Mouse (Mus musculus): ENCODE data around the gene C1qbp. TPM values are rescaled to one million over a fixed set of nuclear protein-coding genes. Genes with fewer than 3 reads are reported as not detected.

The C1qbp gene
- total RNA-seq, 2 experiments from 2014 or later = 195 to 219 TPM

Other genes starting within 250 kb of the C1qbp start
- gene Zfp3, start 218.8 kb downstream of the C1qbp start, total RNA-seq (2021) = 1 to 10 TPM; 9.2 to 9.5 TPM
- gene Scimp, start 170.4 kb downstream of the C1qbp start, total RNA-seq (2021) = 1 to 10 TPM; 1.1 to 1.9 TPM
- 100 to 1,000 TPM; 125 to 136 TPM for gene Rabep1, start 138.2 kb downstream of the C1qbp start, total RNA-seq (2021)
- gene Nup88, start 13.1 kb downstream of the C1qbp start, total RNA-seq (2021) = 10 to 100 TPM; 54.9 to 55.6 TPM
- 10 to 100 TPM; 24.5 to 28.7 TPM for gene Rpain, start 12.8 kb downstream of the C1qbp start, total RNA-seq (2021)
- gene Dhx33, start 21.4 kb upstream of the C1qbp start, total RNA-seq (2021) = 10 to 100 TPM; 27.8 to 31.7 TPM
- gene Mis12, start 36.6 kb upstream of the C1qbp start, total RNA-seq (2021) = 10 to 100 TPM; 17.7 to 19.2 TPM
- 10 to 100 TPM; 66.2 to 89.5 TPM for gene Derl2, start 36.8 kb upstream of the C1qbp start, total RNA-seq (2021)
- 10 to 100 TPM; 12.2 to 13.2 TPM for gene 6330403K07Rik, start 50.5 kb upstream of the C1qbp start, total RNA-seq (2021)
- gene Nlrp1a, start 161.7 kb upstream of the C1qbp start, total RNA-seq (2021) = 1 to 10 TPM; 1.4 to 1.5 TPM
- under 1 TPM; 0.27 to 0.58 TPM for gene Nlrp1b, start 247.7 kb upstream of the C1qbp start, total RNA-seq (2021)